Mouse (Mus musculus) c-Kit-positive CD71-positive TER-119-negative erythroid progenitor cells, embryonic 14.5 days (primary cell): ENCODE data around the gene Vmn1r193.
"Not testable (repeated sequence)": the region's sequence is repeated elsewhere in the genome, so short reads cannot be mapped to it uniquely, and the experiment has no call there.

Source experiments
- DNase-seq: peaks from one replicate; pipeline ENCODE4 v3.0.0-alpha.2; 2013; ENCODE audit warnings: low read depth

Gene Vmn1r193

GRCm38 (mm10) chr13:22223060-22223459 is at the start of gene Vmn1r193:
Vmn1r193 (minus strand) TSS chr13:22223160.
- DNase-seq: not testable (repeated sequence)

GRCm38 (mm10) chr13:22271721-22272120 is 48.8 kb upstream of the Vmn1r193 start:
- DNase-seq: no peak

- DNase-seq: not testable (repeated sequence)
Measured at GRCm38 (mm10) chr13:22270222-22270621, 47.3 kb upstream of the Vmn1r193 start, which contains the start of gene Vmn1r195. Vmn1r195 (plus strand) TSS chr13:22270522.

GRCm38 (mm10) chr13:22243915-22244314 is 21.0 kb upstream of the Vmn1r193 start, which contains the start of gene Vmn1r194:
Vmn1r194 (plus strand) TSS chr13:22244215.
- DNase-seq: no peak

- not testable (repeated sequence) for DNase-seq
Measured at GRCm38 (mm10) chr13:22192756-22193155, 30.2 kb downstream of the Vmn1r193 start.

- DNase-seq: no peak
Measured at GRCm38 (mm10) chr13:22191041-22191440, 31.9 kb downstream of the Vmn1r193 start, which contains the start of gene Vmn1r192. Vmn1r192 (minus strand) TSS chr13:22191141.

- DNase-seq: no peak
Measured at GRCm38 (mm10) chr13:22190385-22190784, 32.6 kb downstream of the Vmn1r193 start.

GRCm38 (mm10) chr13:22189313-22189712 is 33.6 kb downstream of the Vmn1r193 start:
- no peak for DNase-seq

- no peak for DNase-seq
Measured at GRCm38 (mm10) chr13:22183869-22184268, 39.1 kb downstream of the Vmn1r193 start, which contains the start of gene Vmn1r191. Vmn1r191 (minus strand) TSS chr13:22183969.

GRCm38 (mm10) chr13:22168416-22168815 is 54.5 kb downstream of the Vmn1r193 start:
- no peak for DNase-seq
